Mouse (Mus musculus) regulatory T cell (primary cell): ENCODE measurements around the gene Josd2.

ENCODE experiments used
- in situ Hi-C: fragments of 300-600 bp; cut with MboI, MseI; formaldehyde crosslinking; loops from one replicate; pipeline ENCODE4 v1.15.1; 2025; ENCODE audit warnings: high pct_unique_total_duplicates

Gene Josd2

GRCm38 (mm10) chr7:44445528-44445923, 22.3 kb upstream of the Josd2 start:
- in situ Hi-C loops, result no loop called here

DNA sequence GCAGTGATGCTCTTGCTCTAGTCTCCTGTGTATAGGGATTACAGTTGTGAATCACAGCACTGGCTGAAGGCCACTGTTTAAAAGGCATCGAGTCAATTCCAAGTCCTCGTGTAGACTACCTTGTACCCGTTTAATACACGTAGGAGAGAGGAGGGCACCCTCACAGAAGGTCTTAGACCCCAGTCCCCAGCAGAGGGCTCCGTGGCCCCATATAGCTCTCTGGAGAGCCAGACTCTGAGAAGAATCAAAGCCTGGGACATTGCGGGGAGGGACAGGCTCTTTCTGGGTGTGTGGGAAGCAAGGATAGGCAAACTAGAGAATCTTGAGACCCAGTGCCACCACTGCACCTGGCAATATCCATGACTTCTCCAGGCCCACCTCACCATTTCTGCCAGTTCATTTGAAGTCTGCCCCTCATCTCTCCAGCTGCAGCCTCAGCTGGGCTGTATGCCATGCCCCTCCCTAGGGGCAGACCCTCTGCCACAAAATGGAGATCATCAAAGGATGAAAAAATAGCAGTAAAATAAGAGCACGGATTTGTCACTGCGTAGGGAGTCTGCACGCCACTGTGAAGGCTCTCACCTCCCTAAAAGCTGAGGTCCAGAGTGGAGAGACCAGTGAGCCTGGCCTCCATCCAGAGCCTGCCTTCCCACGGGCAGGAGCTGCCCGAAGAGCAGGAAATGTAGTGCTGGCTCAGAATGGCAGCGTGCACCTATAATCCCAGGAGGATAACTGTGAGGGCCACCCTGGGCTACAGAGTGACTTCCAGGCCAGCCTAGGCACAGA, 21.5 kb upstream of the Josd2 start:
- in situ Hi-C loops, result no loop called here

- in situ Hi-C loops, result no loop called here
Observed at GRCm38 (mm10) chr7:44453256-44453655, 14.5 kb upstream of the Josd2 start.

DNA sequence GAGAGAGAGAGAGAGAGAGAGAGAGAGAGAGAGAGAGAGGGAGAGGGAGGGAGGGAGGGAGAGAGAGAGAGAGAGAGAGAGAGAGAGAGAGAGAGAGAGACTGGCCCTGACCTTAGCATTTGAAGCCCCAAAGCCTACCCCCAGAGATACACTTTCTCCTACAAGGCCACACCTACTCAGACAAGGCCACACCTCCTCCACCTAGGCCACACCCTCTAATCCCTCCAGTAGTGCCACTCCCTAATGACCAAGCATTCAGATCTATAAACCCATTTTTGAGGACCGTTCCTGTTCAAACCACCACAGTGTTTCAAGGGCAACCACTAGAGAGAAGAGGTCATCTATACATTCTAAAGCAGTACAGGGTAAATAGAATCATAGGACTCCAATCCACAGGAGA, 11.5 kb upstream of the Josd2 start:
- in situ Hi-C loops, result no loop called here

DNA sequence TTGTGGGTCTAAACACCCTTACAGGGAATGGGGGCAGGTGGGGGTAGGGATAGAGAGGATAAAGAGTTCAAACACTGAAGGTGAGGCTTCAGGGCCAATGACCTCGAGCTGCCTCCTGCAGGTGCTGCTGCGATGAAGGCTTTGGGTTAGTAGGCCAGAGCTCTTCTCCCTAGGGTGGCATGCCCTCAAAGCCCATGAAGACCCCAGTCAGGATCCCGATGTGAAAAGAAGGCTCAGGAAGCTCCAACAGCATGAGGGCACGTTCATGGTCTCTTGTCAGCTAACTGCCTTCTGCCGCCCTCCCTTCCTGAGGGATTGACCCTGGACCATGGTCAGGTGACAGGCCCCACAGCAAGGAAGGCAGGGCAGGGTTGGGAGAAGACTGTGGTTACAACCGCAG, 7.7 kb upstream of the Josd2 start:
- in situ Hi-C loops, result no loop called here

DNA sequence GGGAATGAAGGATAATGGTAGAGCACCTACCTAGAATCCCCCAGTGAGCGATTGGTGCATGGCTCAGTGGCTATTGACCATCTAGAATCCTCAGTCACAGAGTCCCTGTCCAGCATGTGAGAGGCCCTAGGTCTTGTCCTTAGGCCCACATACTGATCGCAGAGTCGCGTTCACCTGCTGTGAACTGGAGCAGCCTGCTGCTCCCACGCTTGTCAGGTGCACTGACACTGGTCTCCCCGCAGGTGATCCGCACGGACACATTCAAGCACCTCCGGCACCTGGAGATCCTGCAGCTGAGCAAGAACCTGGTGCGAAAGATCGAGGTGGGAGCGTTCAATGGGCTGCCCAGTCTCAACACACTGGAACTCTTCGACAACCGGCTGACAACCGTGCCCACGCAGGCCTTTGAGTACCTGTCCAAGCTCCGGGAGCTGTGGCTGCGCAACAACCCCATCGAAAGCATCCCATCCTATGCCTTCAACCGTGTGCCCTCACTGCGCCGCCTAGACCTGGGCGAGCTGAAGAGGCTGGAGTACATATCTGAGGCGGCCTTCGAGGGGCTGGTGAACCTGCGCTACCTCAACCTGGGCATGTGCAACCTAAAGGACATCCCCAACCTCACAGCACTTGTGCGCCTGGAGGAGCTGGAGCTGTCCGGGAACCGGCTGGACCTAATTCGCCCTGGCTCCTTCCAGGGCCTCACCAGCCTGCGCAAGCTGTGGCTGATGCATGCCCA, 6.8 kb upstream of the Josd2 start:
- in situ Hi-C loops, result no loop called here

GRCm38 (mm10) chr7:44461503-44462217, 6.1 kb upstream of the Josd2 start:
- in situ Hi-C loops, result no loop called here

- in situ Hi-C loops, result no loop called here
Observed at GRCm38 (mm10) chr7:44462218-44463055, 5.3 kb upstream of the Josd2 start.

DNA sequence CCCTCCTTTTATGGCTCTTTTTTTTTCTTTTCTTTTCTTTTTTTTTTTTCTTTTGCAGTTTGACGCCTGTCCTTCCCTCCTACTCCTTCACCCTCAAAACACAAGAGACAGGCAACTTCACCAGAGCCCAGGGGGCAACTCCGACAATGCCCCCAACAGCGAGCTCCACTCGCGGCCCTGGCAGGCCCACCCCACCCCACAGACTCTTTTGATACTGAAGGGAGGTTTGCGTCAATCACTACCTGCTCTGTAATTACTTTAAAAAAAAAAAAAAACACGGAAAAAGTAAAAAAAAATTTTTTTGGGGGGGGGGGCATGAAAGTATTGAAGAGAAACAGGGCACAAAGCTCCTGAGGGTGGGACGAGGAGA, 4.7 kb upstream of the Josd2 start:
- in situ Hi-C loops, result no loop called here

DNA sequence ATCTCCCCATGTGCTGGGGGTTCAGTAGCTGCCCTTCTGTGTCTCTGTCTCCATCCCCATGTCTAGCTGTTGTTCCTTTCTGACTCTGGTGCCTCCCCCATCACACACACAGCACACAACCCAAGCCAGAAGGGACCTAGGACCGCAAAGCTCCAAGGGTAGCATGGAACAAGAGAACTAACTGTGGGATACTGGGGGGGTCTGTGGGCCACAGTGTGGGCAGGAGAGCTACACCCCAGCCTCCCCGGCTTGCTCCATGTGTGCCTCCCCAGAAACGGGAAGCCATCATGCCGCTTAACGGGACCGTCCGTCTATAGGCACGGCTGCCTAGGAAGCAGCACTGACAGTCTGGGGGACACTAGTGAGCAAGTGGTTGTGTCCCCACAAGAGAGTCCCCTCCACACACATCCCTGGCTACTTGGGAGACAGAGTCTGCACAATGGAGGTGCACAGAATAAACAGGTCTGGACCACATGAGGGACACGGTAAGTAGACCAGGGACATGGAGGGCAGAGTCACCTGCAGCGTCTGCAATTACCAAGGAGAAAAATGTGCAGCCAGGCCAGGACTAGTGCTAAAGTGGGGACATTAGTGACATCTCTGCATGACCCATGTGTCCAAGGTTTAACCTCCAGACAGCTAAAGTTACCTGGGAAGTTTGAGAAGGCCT, 4.1 kb upstream of the Josd2 start:
- in situ Hi-C loops, result no loop called here

GRCm38 (mm10) chr7:44464511-44464910, 3.3 kb upstream of the Josd2 start:
- in situ Hi-C loops, result no loop called here

DNA sequence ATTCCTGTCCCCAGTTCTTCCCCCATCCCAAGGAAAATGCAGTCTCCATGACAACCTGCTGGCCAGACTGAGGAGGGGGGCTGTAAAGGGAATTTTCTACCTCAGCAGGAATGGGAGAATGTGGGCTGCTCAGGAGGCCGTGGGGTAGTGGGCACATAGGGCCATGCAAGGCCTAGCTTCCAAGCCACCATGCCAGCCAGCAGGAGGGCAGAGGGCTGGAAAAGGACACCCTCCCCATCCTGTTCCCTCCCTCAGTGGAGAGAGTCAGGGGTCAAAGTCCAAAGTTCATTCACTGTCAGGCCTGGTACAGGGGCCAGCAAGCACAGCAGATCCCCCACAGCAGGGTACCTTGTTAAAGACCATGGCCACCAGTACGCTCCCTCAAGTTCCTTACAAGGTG, 2.7 kb upstream of the Josd2 start, which contains the start of gene Aspdh:
Gene Aspdh, plus strand, starts transcription at position 281 of the 400 bp plus-strand sequence.
- in situ Hi-C loops, result no loop called here

DNA sequence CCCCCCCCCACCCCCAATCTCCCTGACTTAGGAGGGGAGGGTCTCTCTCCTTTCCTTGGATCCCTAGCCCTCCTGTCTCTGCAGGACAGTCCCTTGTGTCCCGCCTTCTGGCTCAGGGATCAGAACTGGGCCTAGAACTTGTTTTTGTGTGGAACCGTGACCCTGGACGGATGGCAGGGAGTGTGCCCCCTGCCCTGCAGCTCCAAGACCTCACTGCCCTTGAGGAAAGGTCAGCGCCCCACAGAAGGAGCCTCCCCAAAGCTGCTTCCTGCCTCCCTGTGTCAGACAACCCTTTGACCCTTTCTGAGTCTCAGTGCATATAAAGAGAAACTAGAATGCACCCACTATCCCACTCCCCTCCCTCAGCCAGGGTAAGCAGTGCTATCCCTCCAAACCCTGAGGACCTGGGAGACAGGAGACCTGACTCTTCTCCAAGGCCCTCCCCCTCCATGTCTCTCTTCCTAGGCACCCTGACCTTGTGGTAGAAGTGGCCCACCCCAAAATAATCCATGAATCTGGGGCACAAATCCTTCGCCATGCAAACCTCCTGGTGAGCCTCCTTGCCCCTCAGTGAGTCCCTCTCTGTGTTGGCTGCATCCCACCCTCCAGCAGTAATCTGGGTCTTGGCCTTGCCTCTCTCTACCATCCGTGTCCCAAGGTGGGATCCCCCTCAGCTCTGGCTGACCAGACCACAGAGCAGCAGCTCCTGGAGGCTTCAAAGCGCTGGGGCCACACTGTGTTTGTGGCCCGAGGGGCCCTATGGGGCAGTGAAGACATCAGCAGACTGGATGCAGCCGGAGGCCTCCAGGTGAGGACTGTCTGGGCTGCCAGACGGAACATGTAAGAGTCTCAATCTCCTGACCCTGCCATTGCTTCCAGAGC, 1.5 kb upstream of the Josd2 start:
- in situ Hi-C loops, result no loop called here

DNA sequence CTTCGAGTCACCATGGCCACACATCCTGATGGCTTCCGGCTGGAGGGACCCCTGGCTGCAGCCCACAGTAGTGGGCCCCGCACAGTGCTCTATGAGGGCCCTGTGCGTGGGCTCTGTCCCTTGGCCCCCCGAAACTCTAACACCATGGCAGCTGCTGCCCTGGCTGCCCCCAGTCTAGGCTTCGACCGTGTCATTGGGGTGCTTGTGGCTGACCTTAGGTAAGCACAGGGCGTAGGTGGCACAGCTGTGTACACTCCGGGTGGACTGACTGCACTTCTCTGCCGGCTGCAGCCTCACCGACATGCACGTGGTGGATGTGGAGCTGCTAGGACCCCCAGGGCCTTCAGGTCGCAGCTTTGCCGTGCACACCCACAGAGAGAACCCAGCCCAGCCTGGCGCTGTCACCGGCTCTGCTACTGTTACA, 880 bp upstream of the Josd2 start:
- in situ Hi-C loops, result no loop called here

- in situ Hi-C loops, result no loop called here
Observed at GRCm38 (mm10) chr7:44468644-44469285, 985 bp downstream of the Josd2 start.

- in situ Hi-C loops, result no loop called here
Observed at GRCm38 (mm10) chr7:44469677-44470675, 2.2 kb downstream of the Josd2 start.

DNA sequence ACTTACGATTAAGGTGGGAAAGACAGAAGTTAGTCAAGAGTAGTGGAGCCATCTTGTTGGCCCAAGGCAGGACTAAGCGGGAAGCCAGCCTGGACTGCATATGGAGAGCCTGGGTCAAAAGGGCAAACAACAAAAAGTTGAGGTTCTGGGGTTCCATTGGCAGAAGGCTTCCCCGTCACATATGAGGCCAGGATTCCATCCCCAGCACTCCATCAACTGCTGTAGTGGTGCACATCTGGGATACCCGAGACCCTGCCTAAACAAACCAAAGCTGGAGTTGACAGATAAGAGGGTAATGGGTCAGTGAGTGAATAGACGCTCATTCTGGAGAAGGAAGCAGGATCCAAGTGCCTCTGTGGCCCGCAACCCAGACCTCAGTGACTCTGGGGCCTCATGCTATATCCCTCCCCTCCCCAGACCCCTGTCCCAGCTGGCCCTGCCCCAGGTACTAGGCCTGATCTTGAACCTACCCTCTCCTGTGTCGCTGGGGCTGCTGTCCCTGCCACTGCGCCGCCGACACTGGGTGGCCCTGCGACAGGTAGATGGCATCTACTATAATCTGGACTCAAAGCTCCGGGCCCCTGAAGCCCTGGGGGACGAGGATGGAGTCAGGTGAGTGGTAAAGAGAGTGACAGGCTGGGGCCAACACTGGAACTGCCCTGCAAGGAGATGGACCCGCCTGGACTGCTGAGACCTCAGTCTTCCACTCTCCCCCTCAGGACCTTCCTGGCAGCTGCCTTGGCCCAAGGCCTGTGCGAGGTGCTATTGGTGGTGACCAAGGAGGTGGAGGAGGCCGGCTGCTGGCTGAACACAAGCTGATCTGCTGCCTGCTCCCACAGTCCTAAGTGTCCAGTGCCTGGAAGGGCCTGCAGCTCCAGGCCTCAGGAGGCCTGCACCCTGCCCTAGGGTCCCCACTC, 3.2 kb downstream of the Josd2 start:
- in situ Hi-C loops, result no loop called here
